Mouse (Mus musculus): ENCODE measurements around the gene Pde4c.

Pde4c gene

GRCm38 (mm10) chr8:70790846-70791245, 67.3 kb downstream of the Pde4c start:
- no peak for DNase-seq (ENCODE audit: low read depth)

GRCm38 (mm10) chr8:70791294-70791701, 67.8 kb downstream of the Pde4c start:
- DNase-seq (ENCODE audit: low read depth), result no peak

- DNase-seq (ENCODE audit: low read depth), result peak; percentile 91
These were observed 68.6 kb downstream of the Pde4c start for GRCm38 (mm10) chr8:70791975-70792691.

GRCm38 (mm10) chr8:70792700-70793099, 69.2 kb downstream of the Pde4c start:
- peak; percentile 53 for DNase-seq (ENCODE audit: low read depth)

- DNase-seq (ENCODE audit: low read depth), result no peak
These were observed 70.7 kb downstream of the Pde4c start for GRCm38 (mm10) chr8:70794215-70794614.

- DNase-seq (ENCODE audit: low read depth), result no peak
These were observed 71.8 kb downstream of the Pde4c start for GRCm38 (mm10) chr8:70795370-70795769.

- DNase-seq (ENCODE audit: low read depth), result no peak
These were observed 73.0 kb downstream of the Pde4c start for GRCm38 (mm10) chr8:70796403-70797080.

GRCm38 (mm10) chr8:70797081-70798070, 73.9 kb downstream of the Pde4c start:
- DNase-seq (ENCODE audit: low read depth), result peak; percentile 93

- no peak for DNase-seq (ENCODE audit: low read depth)
These were observed 74.8 kb downstream of the Pde4c start for GRCm38 (mm10) chr8:70798281-70798680.

- no peak for DNase-seq (ENCODE audit: low read depth)
These were observed 77.1 kb downstream of the Pde4c start for GRCm38 (mm10) chr8:70800648-70801047.

Measured in c-Kit-positive CD71-positive TER-119-negative erythroid progenitor cells, embryonic 14.5 days (primary cell).